Mouse (Mus musculus) lung, postnatal 0 days (tissue): Measurements from ENCODE around the gene Fn3k.

Experiments used
- CTCF ChIP-seq: IDR thresholded peaks from 2 replicates; pipeline ENCODE4 v1.5.1; 2016; ENCODE audit warnings: antibody characterized with exemption, mild to moderate bottlenecking
- EP300 ChIP-seq: IDR thresholded peaks from 2 replicates; pipeline ENCODE4 v1.6.1; 2016; ENCODE audit warnings: antibody characterized with exemption, mild to moderate bottlenecking, control low read depth

- TF ChIP-seq CTCF (peak; percentile 24), EP300 (no peak)
These were observed 17.3 kb downstream of the Fn3k start, which contains the start of gene Tbcd for GRCm38 (mm10) chr11:121451753-121452635.
